Mouse (Mus musculus): ENCODE results near the gene Rftn2. TPM values are rescaled to one million over a fixed set of nuclear protein-coding genes. Genes with fewer than 3 reads are reported as not detected.

Gene Rftn2
- polyA plus RNA-seq, 1 experiment = 1.5 TPM

- peak overlapping the region; percentile 49 for H3K27ac ChIP-seq (replicated peaks; ENCODE audit: low read depth, low read length)
Observed at GRCm38 (mm10) chr1:55196327-55197003, 30.1 kb downstream of the Rftn2 start.

GRCm38 (mm10) chr1:55195021-55195420, 31.6 kb downstream of the Rftn2 start:
- Histone ChIP-seq H3K4me3 (ENCODE audit: insufficient read depth, low read depth, low read length) (no peak overlapping the region), H3K27ac (replicated peaks; ENCODE audit: low read depth, low read length) (no peak overlapping the region), H3K4me1 (ENCODE audit: control insufficient read depth, insufficient read depth, insufficient read length, low read length) (peaks cover 3% of the 10 kb centered on the region; the same call in 1 of the 2 replicates)

More at GRCm38 (mm10) chr1:55196327-55197003, 30.1 kb downstream of the Rftn2 start:
- H3K4me3 ChIP-seq (ENCODE audit: insufficient read depth, low read depth, low read length) = no peak overlapping the region
- H3K4me1 ChIP-seq (ENCODE audit: control insufficient read depth, insufficient read depth, insufficient read length, low read length) = peaks cover 3% of the 10 kb centered on the region; the same call in 1 of the 2 replicates

DNA sequence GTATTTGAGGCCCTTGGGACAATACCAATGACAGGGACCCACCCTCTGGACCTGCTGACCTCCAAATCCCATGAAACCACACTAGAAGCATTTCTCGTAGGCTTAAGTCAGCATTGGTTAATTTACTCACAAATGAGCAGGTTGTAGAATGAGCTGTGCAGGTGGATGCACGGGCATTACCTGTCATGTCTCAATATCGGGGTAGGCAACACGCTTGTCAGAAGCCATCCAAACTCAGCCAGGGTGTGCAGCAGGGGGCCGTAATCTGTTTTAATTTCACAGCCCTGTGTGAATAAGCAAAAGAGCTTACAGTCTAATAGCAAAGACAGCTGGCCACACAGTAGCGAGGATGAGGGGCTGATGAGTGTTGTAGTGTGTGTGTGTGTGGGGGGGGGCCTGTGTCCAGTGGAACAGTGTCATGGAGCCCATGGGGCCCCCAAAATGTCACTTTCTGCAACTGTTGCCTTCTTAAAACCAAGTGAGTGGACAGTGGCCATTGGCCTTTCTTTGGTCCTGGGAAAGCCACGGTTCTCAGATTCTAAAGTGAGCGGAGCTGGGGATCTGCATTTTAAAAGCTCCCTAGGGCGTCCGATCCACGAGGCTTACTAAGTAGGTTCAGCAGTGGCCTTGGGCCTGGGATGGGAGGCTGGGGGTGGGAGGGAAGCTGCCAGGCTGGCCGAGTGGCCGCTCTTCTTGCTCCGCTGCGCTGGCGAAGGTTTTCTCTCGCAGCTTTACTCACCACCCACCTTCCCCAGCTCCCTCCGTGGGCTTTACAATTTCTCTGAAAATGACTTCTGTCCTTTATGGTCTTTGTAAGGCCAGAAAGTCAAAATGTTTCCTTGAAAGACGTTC, 32.3 kb downstream of the Rftn2 start:
- Histone ChIP-seq H3K4me1 (ENCODE audit: control insufficient read depth, insufficient read depth, insufficient read length, low read length) (peaks cover 3% of the 10 kb centered on the region; the same call in 1 of the 2 replicates), H3K27ac (replicated peaks; ENCODE audit: low read depth, low read length) (no peak overlapping the region), H3K4me3 (ENCODE audit: insufficient read depth, low read depth, low read length) (no peak overlapping the region)

DNA sequence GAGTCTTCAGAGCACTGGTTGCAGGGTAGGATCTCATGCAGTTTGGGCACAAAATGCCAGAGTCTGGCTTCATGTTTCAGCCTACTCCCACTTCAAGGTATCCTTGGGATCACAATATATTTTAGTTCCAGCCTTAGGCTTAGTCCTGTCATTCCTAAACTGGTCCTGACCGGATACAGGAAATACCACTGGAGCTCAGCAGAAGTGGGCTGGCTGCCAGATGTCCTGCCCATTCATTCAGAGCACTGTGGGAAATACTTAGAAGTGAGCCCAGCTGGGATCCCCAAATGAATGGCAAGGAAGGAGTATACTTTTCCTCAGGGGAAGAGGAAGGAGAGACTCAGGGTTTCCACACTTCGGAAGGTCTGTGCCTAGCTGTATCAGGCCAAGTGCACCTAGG, 33.3 kb downstream of the Rftn2 start:
- Histone ChIP-seq H3K4me3 (ENCODE audit: insufficient read depth, low read depth, low read length) (no peak overlapping the region), H3K4me1 (ENCODE audit: control insufficient read depth, insufficient read depth, insufficient read length, low read length) (peaks cover 3% of the 10 kb centered on the region; the same call in 1 of the 2 replicates), H3K27ac (replicated peaks; ENCODE audit: low read depth, low read length) (no peak overlapping the region)

DNA sequence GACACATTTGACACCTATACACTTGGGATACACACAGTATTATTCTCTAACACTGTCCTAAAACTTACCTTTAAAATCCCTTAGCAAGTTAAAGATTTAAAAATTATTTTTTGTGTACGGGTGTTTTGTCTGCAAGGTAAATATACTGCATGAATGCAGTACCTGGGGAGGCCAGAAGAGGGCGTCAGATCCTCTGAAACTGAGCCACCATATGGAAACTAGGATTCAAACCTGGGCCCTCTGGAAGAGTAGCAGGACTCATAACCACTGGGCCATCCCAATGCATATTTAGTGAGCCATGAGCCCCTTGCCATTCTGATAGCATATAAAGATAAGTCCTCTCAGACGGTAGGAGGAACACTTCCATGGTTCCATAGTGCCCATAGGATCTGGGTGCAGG, 33.8 kb downstream of the Rftn2 start:
- Histone ChIP-seq H3K4me3 (ENCODE audit: insufficient read depth, low read depth, low read length) (no peak overlapping the region), H3K4me1 (ENCODE audit: control insufficient read depth, insufficient read depth, insufficient read length, low read length) (peaks cover 3% of the 10 kb centered on the region; the same call in 1 of the 2 replicates), H3K27ac (replicated peaks; ENCODE audit: low read depth, low read length) (no peak overlapping the region)

GRCm38 (mm10) chr1:55192015-55192414, 34.6 kb downstream of the Rftn2 start:
- H3K27ac ChIP-seq (replicated peaks; ENCODE audit: low read depth, low read length) = no peak overlapping the region
- no peak overlapping the region for H3K4me3 ChIP-seq (ENCODE audit: insufficient read depth, low read depth, low read length)
- peaks cover 3% of the 10 kb centered on the region; the same call in 1 of the 2 replicates for H3K4me1 ChIP-seq (ENCODE audit: control insufficient read depth, insufficient read depth, insufficient read length, low read length)

DNA sequence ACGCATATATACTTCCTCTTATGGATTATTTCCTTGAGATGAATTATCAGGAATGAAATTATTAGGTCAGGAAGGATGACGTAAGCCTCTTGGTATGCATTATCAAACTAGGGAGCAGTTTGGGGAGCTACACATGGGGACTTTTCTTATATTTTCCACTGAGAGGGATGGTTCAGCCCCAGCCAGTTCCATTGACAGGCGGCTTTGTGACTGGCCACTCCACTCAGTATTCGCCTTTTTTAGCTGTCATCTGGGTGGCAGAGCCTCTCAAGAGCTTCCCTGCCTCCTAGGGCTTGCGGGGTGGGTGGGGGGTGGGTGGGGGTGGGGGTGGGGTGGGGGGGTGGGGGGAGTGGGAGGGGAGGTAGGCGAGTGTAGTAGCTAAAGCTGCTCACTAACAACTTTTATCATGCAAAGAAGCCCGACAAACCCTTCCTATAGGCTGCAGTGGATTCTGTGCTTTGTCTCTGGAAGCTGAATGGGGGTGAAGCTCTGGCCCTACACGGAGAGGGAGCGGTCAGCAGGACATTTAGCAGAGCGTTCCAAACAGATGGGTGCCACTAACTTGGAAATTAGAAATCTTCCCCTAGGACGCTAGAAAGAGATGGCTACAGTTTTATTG, 39.9 kb downstream of the Rftn2 start:
- H3K4me1 ChIP-seq (ENCODE audit: control insufficient read depth, insufficient read depth, insufficient read length, low read length) = no peaks in the 10 kb centered on the region
- H3K27ac ChIP-seq (replicated peaks; ENCODE audit: low read depth, low read length) = no peak overlapping the region
- H3K4me3 ChIP-seq (ENCODE audit: insufficient read depth, low read depth, low read length) = no peak overlapping the region

GRCm38 (mm10) chr1:55185718-55186117, 40.9 kb downstream of the Rftn2 start:
- no peak overlapping the region for H3K27ac ChIP-seq (replicated peaks; ENCODE audit: low read depth, low read length)
- H3K4me3 ChIP-seq (ENCODE audit: insufficient read depth, low read depth, low read length) = no peak overlapping the region
- H3K4me1 ChIP-seq (ENCODE audit: control insufficient read depth, insufficient read depth, insufficient read length, low read length) = no peaks in the 10 kb centered on the region

- H3K4me3 ChIP-seq (ENCODE audit: insufficient read depth, low read depth, low read length) = no peak overlapping the region
- no peak overlapping the region for H3K27ac ChIP-seq (replicated peaks; ENCODE audit: low read depth, low read length)
- H3K4me1 ChIP-seq (ENCODE audit: control insufficient read depth, insufficient read depth, insufficient read length, low read length) = no peaks in the 10 kb centered on the region
Observed at GRCm38 (mm10) chr1:55182392-55182791, 44.2 kb downstream of the Rftn2 start.

DNA sequence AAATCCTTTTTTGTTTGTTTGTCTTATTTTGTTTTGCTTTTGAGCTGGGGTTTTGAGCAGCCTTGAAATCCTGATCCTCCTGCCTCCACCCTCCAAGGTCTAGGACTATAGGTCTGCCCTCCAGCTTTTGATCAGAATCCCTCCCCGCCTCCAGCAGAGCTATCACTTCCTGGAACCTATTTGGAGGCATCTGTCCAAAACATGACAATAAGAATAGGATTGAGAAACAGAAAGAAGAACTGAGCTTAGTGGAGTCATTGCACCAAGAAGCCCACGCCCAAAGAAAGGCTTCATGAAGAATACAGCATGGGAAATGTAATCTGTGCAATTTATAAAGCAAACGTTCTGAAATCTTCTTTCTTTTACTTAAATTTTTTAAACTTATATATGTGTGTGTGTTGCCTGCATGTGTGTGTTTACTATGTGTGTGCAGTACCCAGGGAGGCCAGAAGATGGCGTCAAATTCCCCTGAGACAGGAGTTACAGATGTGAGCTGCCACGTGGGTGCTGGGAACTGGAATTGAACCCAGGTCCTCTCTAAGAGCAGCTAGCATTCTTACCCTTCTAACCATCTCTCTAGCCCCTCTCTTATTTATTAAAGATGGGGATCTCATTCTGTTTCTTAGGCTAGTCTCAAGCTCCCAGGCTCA, 46.5 kb downstream of the Rftn2 start:
- Histone ChIP-seq H3K4me3 (ENCODE audit: insufficient read depth, low read depth, low read length) (no peak overlapping the region), H3K4me1 (ENCODE audit: control insufficient read depth, insufficient read depth, insufficient read length, low read length) (no peaks in the 10 kb centered on the region), H3K27ac (replicated peaks; ENCODE audit: low read depth, low read length) (no peak overlapping the region)

DNA sequence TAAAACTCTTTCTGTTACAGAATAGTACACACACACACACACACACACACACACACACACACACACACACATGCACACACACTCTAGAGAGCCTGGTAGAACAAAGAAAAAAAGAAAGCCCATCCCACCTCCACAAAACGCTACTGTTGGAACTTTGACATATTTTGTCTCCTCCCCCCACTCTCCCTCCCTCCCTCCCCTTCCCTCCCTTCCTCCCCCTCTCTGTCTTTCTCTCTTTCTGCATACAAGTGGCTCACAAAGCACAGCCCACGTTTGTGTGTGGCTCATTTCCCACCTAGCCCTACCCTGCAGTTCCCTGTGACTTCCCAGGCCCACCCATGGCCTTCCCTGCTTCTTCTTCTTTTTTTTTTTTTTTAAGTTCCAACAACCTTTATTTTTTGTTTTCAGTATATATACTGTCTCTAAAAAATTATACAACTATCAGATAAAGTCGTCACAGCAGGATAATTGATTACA, 52.0 kb downstream of the Rftn2 start:
- peak overlapping the region; percentile 59; the same call in 1 of the 2 replicates for H3K27ac ChIP-seq (replicated peaks; ENCODE audit: low read depth, low read length)
- 0 out of 2 replicates have a peak overlapping the region, but pooled peaks have one; percentile 13 for H3K4me3 ChIP-seq (ENCODE audit: insufficient read depth, low read depth, low read length)

DNA sequence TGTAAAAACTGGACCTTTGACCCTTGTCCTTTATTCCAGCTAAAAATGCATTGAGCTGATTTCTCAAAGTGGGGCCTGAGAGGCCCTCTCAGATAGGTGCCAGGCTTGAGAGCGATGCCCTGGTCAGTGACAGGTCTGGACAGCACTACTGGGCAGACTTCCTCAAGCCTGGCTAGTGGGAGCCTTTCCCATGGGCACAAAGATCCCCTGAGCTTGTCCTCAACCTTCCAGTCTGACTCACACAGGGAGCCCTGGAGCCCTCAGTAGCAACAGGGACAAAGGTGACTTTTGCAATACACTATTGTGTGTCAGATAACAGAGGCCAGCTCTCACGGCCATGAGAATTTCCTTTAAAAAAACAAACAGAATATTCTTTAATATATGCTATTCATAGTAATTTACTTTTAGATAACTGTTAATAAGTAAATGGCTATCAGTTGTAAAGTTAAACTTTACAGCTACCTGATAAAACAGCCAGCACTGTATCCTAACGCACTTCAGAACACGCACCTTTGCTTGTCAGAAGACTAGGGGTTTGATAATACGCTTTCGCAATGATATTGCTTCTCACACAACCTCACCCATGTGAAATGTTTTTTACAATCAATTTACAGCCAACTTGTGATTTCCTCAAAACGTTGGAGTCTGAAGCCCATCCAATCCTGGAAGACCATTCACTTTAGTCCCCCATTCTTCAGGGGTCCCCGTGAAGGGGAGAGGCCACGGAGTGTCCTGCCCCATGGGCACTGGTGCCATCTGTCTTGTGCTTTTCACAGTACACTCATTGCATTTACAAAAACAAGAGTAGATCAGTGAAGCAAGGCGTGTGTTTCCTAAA, 52.6 kb downstream of the Rftn2 start:
- H3K27ac ChIP-seq (replicated peaks; ENCODE audit: low read depth, low read length) = peak overlapping the region; percentile 59
- H3K4me3 ChIP-seq (ENCODE audit: insufficient read depth, low read depth, low read length) = peak overlapping the region; percentile 13; the same call in 1 of the 2 replicates

More for the DNA sequence above, 52.0 kb downstream of the Rftn2 start:
- peaks cover 10% of the 10 kb centered on the region for H3K4me1 ChIP-seq (ENCODE audit: control insufficient read depth, insufficient read depth, insufficient read length, low read length)

GRCm38 (mm10) chr1:55171361-55172325, 54.9 kb downstream of the Rftn2 start:
- Histone ChIP-seq H3K4me3 (ENCODE audit: insufficient read depth, low read depth, low read length) (no peak overlapping the region), H3K27ac (replicated peaks; ENCODE audit: low read depth, low read length) (peak overlapping the region; percentile 42), H3K4me1 (ENCODE audit: control insufficient read depth, insufficient read depth, insufficient read length, low read length) (peaks cover 10% of the 10 kb centered on the region)

More for the DNA sequence above, 52.6 kb downstream of the Rftn2 start:
- peaks cover 10% of the 10 kb centered on the region for H3K4me1 ChIP-seq (ENCODE audit: control insufficient read depth, insufficient read depth, insufficient read length, low read length)

Data from brown adipose tissue, adult 24 weeks (tissue).